16 mouse cellular contexts compared by ENCODE assay signal in the genomic region with DNA sequence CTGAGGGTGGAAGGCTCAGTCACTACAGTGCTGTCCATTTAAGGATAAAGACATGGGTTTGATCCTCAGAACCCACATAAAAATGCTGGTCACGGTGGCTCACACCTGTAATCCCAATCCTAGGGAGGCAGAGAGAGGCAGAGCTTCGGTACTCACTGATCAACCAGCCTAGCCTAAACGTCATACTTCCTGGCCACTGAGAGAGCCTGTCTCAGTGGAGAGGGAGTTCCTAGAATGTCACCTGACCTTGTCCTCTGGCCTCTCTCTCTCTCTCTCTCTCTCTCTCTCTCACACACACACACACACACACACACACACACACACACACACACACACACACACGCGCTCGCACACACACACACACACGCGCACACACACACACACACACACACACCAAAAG. TPM values are rescaled to one million over a fixed set of nuclear protein-coding genes. Genes with fewer than 3 reads are reported as not detected.
DNase-seq lines count a peak whose midpoint lies in the region; ATAC-seq lines count a peak whose summit lies in the region.
"Had no signal": no experiment of that assay in that cellular context is flagged by ENCODE, and none has a peak within 500 bp of the region (broad histone marks: within the 10 kb centered on the region; RNA-seq: fewer than 3 reads in every experiment).

No protein-coding gene starts in this region.

- no peak for ATAC-seq in lung, embryonic 16.5 days (ENCODE audit: low read depth)
- ATAC-seq in megakaryocyte, adult 5-6 weeks (ENCODE audit: poor library complexity, severe bottlenecking): 0 out of 2 replicates have a peak, but pooled peaks have one; percentile 39
- ATAC-seq in cerebellum, adult (ENCODE audit: insufficient number of reproducible peaks, low FRiP score, low TSS enrichment): no peak

- H3K4me1 ChIP-seq in lung, embryonic 16.5 days (replicated peaks; ENCODE audit: control insufficient read depth, insufficient read depth, low read length): peaks cover 69% of the 10 kb centered on the region
- H3K4me1 ChIP-seq: limb, embryonic 12.5 days; neural tube, embryonic 12.5 days had no signal

- no peaks in the 10 kb centered on the region for H3K36me3 ChIP-seq in lung, embryonic 16.5 days (ENCODE audit: control insufficient read depth, insufficient read depth, low read length)
- H3K36me3 ChIP-seq: forebrain, embryonic 12.5 days; limb, embryonic 12.5 days; neural tube, embryonic 12.5 days had no signal

- peak; percentile 71 for DNase-seq in heart, adult 11 months
- DNase-seq in heart, postnatal 10 days: no peak
- DNase-seq in lung, postnatal 14 days: no peak
- no peak for DNase-seq in kidney, adult 18-20 months
- no peak for DNase-seq in adrenal gland, adult 2 months
- DNase-seq: cerebellum, adult 8-10 months; heart, postnatal 14 days; right cerebral cortex, postnatal 25 days had no signal

- intact Hi-C loops in heart, postnatal 10 days (cut with DNase I): no loop called here

- no peaks in the 10 kb centered on the region for H3K9me3 ChIP-seq in lung, embryonic 16.5 days (ENCODE audit: control insufficient read depth, low read length)
- H3K9me3 ChIP-seq: forebrain, embryonic 12.5 days; limb, embryonic 12.5 days; neural tube, embryonic 12.5 days had no signal

- H3K27ac ChIP-seq in lung, embryonic 16.5 days (ENCODE audit: low read length): peak overlapping the region; percentile 75
- H3K27ac ChIP-seq: forebrain, embryonic 12.5 days; hindbrain, embryonic 14.5 days; left cerebral cortex, adult 2 months; limb, embryonic 12.5 days; neural tube, embryonic 12.5 days had no signal

- H3K9ac ChIP-seq in lung, embryonic 16.5 days (ENCODE audit: low read length): no peak overlapping the region
- H3K9ac ChIP-seq: forebrain, embryonic 12.5 days; hindbrain, embryonic 14.5 days; limb, embryonic 12.5 days; neural tube, embryonic 12.5 days had no signal

- no peak overlapping the region for H3K4me2 ChIP-seq in lung, embryonic 16.5 days (ENCODE audit: low read depth, low read length)
- H3K4me2 ChIP-seq: forebrain, embryonic 12.5 days; hindbrain, embryonic 14.5 days; limb, embryonic 12.5 days; neural tube, embryonic 12.5 days had no signal

- WGBS in lung, embryonic 16.5 days: 59% methylated on average over 7 of the region's 8 CpGs

- no peak overlapping the region for H3K4me3 ChIP-seq in lung, embryonic 16.5 days (ENCODE audit: low read length)
- H3K4me3 ChIP-seq: forebrain, embryonic 12.5 days; left cerebral cortex, adult 2 months; limb, embryonic 12.5 days; neural tube, embryonic 12.5 days had no signal

- H3K27me3 ChIP-seq in lung, embryonic 16.5 days (ENCODE audit: control insufficient read depth, insufficient read depth, low read depth, low read length): no peaks in the 10 kb centered on the region
- H3K27me3 ChIP-seq: forebrain, embryonic 12.5 days; neural tube, embryonic 12.5 days had no signal

RNA-seq across cellular contexts. Expression of gene Pik3r1, which starts 24.8 kb away (rescaled TPM):
- 10 to 100 TPM; 42.0 to 84.3 TPM for total RNA-seq in heart, postnatal 10 days (2021)
- polyA plus RNA-seq in lung, embryonic 16.5 days (2015; fragmentation: Nextera tagmentation; extraction: Ambion mirVana): 28.5 and 31.1 TPM in 2 replicates
- 67.7 and 93.8 TPM in 2 replicates for total RNA-seq in megakaryocyte, adult 5-6 weeks (2015)
- 56.5 and 69.6 TPM in 2 replicates for total RNA-seq in megakaryocyte, adult 5-6 weeks (2017)
- total RNA-seq in adrenal gland, adult 2 months (2021): 100 to 1,000 TPM in 1 of 2 experiments, 10 to 100 TPM in 1; 71.0 to 125 TPM
- 12.0 and 13.4 TPM in 2 replicates for polyA plus RNA-seq in adrenal gland, adult 2 months (2012; rRNA removed)
